Mouse (Mus musculus): ENCODE results near the gene Pnpla1. TPM values are rescaled to one million over a fixed set of nuclear protein-coding genes. Genes with fewer than 3 reads are reported as not detected.

Pnpla1 gene
- polyA plus RNA-seq, 1 experiment from 2014 or later: not detected

- no peak for ATAC-seq (ENCODE audit: low read depth)
- H3K4me2 ChIP-seq: no peak overlapping the region
- no peaks in the 10 kb centered on the region for H3K27me3 ChIP-seq
- no peaks in the 10 kb centered on the region; the same call in 1 of the 2 replicates for H3K9me3 ChIP-seq
- 88% methylated on average over 11 of the region's 11 CpGs for WGBS
- peaks cover 7% of the 10 kb centered on the region; the same call in 1 of the 2 replicates for H3K4me1 ChIP-seq (replicated peaks)
- no peak overlapping the region for H3K27ac ChIP-seq (replicated peaks)
- no peak overlapping the region for H3K4me3 ChIP-seq
- H3K36me3 ChIP-seq: no peaks in the 10 kb centered on the region
- no peak overlapping the region for H3K9ac ChIP-seq
Measured at GRCm38 (mm10) chr17:28896095-28896780, 38.0 kb downstream of the Pnpla1 start.

GRCm38 (mm10) chr17:28897817-28898216 lies 39.6 kb downstream of the Pnpla1 start:
- Histone ChIP-seq H3K4me1 (replicated peaks) (peaks cover 7% of the 10 kb centered on the region; the same call in 1 of the 2 replicates), H3K27me3 (no peaks in the 10 kb centered on the region), H3K9ac (no peak overlapping the region), H3K9me3 (no peaks in the 10 kb centered on the region; the same call in 1 of the 2 replicates), H3K4me3 (no peak overlapping the region), H3K27ac (replicated peaks) (no peak overlapping the region), H3K36me3 (no peaks in the 10 kb centered on the region), H3K4me2 (no peak overlapping the region)
- WGBS: 85% methylated on average over 5 of the region's 5 CpGs
- no peak for ATAC-seq (ENCODE audit: low read depth)

- Histone ChIP-seq H3K4me2 (no peak overlapping the region), H3K36me3 (no peaks in the 10 kb centered on the region), H3K27me3 (no peaks in the 10 kb centered on the region), H3K9me3 (no peaks in the 10 kb centered on the region; the same call in 1 of the 2 replicates), H3K27ac (replicated peaks) (no peak overlapping the region), H3K4me3 (no peak overlapping the region), H3K9ac (no peak overlapping the region), H3K4me1 (replicated peaks) (peaks cover 7% of the 10 kb centered on the region; the same call in 1 of the 2 replicates)
- 87% methylated on average over 5 of the region's 5 CpGs for WGBS
- no peak for ATAC-seq (ENCODE audit: low read depth)
Measured at GRCm38 (mm10) chr17:28898249-28898648, 40.0 kb downstream of the Pnpla1 start.

- Histone ChIP-seq H3K4me1 (replicated peaks) (peaks cover 9% of the 10 kb centered on the region), H3K4me3 (no peak overlapping the region), H3K9ac (no peak overlapping the region), H3K4me2 (no peak overlapping the region), H3K27ac (replicated peaks) (no peak overlapping the region), H3K36me3 (no peaks in the 10 kb centered on the region), H3K27me3 (no peaks in the 10 kb centered on the region), H3K9me3 (no peaks in the 10 kb centered on the region)
- 82% methylated on average over 19 of the region's 19 CpGs for WGBS
- ATAC-seq (ENCODE audit: low read depth): no peak
Measured at GRCm38 (mm10) chr17:28899427-28899826, 41.2 kb downstream of the Pnpla1 start.

GRCm38 (mm10) chr17:28901559-28901958 lies 43.3 kb downstream of the Pnpla1 start:
- ATAC-seq (ENCODE audit: low read depth): no peak
- Histone ChIP-seq H3K9ac (no peak overlapping the region), H3K27me3 (no peaks in the 10 kb centered on the region), H3K36me3 (no peaks in the 10 kb centered on the region), H3K4me2 (no peak overlapping the region), H3K4me1 (replicated peaks) (peaks cover 19% of the 10 kb centered on the region), H3K9me3 (no peaks in the 10 kb centered on the region), H3K4me3 (no peak overlapping the region), H3K27ac (replicated peaks) (no peak overlapping the region)
- 68% methylated on average over 4 of the region's 4 CpGs for WGBS

GRCm38 (mm10) chr17:28904546-28905376 lies 46.5 kb downstream of the Pnpla1 start:
- Histone ChIP-seq H3K27me3 (peaks cover 8% of the 10 kb centered on the region; the same call in 1 of the 2 replicates), H3K36me3 (no peaks in the 10 kb centered on the region), H3K4me2 (no peak overlapping the region), H3K4me1 (replicated peaks) (peaks cover 20% of the 10 kb centered on the region), H3K9me3 (no peaks in the 10 kb centered on the region), H3K4me3 (no peak overlapping the region), H3K9ac (peak overlapping the region; percentile 38; the same call in 1 of the 2 replicates), H3K27ac (replicated peaks) (peak overlapping the region; percentile 80)
- peak; percentile 89 for ATAC-seq (ENCODE audit: low read depth)
- 37% methylated on average over 23 of the region's 23 CpGs for WGBS

- Histone ChIP-seq H3K27ac (replicated peaks) (peak overlapping the region; percentile 80), H3K9me3 (no peaks in the 10 kb centered on the region), H3K27me3 (peaks cover 15% of the 10 kb centered on the region), H3K4me1 (replicated peaks) (peaks cover 20% of the 10 kb centered on the region), H3K36me3 (no peaks in the 10 kb centered on the region), H3K4me2 (no peak overlapping the region), H3K4me3 (no peak overlapping the region), H3K9ac (peak overlapping the region; percentile 38; the same call in 1 of the 2 replicates)
- WGBS: 74% methylated on average over 13 of the region's 13 CpGs
- ATAC-seq (ENCODE audit: low read depth): no peak
Measured at GRCm38 (mm10) chr17:28905377-28905916, 47.2 kb downstream of the Pnpla1 start.

- H3K4me3 ChIP-seq: no peak overlapping the region
- H3K36me3 ChIP-seq: no peaks in the 10 kb centered on the region
- H3K27ac ChIP-seq (replicated peaks): no peak overlapping the region
- no peaks in the 10 kb centered on the region for H3K9me3 ChIP-seq
- peaks cover 20% of the 10 kb centered on the region for H3K4me1 ChIP-seq (replicated peaks)
- ATAC-seq (ENCODE audit: low read depth): no peak
- H3K27me3 ChIP-seq: peaks cover 16% of the 10 kb centered on the region
- H3K9ac ChIP-seq: no peak overlapping the region
- H3K4me2 ChIP-seq: no peak overlapping the region
- 80% methylated on average over 7 of the region's 7 CpGs for WGBS
Measured at GRCm38 (mm10) chr17:28907959-28908358, 49.7 kb downstream of the Pnpla1 start.

- peaks cover 16% of the 10 kb centered on the region for H3K27me3 ChIP-seq
- no peak overlapping the region for H3K27ac ChIP-seq (replicated peaks)
- H3K9me3 ChIP-seq: no peaks in the 10 kb centered on the region
- H3K36me3 ChIP-seq: no peaks in the 10 kb centered on the region
- no peak overlapping the region; the same call in 1 of the 2 replicates for H3K9ac ChIP-seq
- no peak for ATAC-seq (ENCODE audit: low read depth)
- 7% methylated on average over 29 of the region's 29 CpGs for WGBS
- peak overlapping the region; percentile 15; the same call in 1 of the 2 replicates for H3K4me3 ChIP-seq
- peaks cover 17% of the 10 kb centered on the region for H3K4me1 ChIP-seq (replicated peaks)
- H3K4me2 ChIP-seq: peak overlapping the region; percentile 45
Measured at GRCm38 (mm10) chr17:28909252-28909941, 51.2 kb downstream of the Pnpla1 start.

GRCm38 (mm10) chr17:28910139-28910538 lies 51.9 kb downstream of the Pnpla1 start:
- peak overlapping the region; percentile 45; the same call in 1 of the 2 replicates for H3K4me2 ChIP-seq
- H3K27me3 ChIP-seq: peaks cover 16% of the 10 kb centered on the region
- H3K4me3 ChIP-seq: no peak overlapping the region
- peaks cover 10% of the 10 kb centered on the region for H3K4me1 ChIP-seq (replicated peaks)
- H3K9me3 ChIP-seq: no peaks in the 10 kb centered on the region
- WGBS: 32% methylated on average over 7 of the region's 7 CpGs
- H3K9ac ChIP-seq: no peak overlapping the region
- no peak for ATAC-seq (ENCODE audit: low read depth)
- H3K36me3 ChIP-seq: no peaks in the 10 kb centered on the region
- no peak overlapping the region for H3K27ac ChIP-seq (replicated peaks)

- H3K27me3 ChIP-seq: peaks cover 16% of the 10 kb centered on the region
- no peak for ATAC-seq (ENCODE audit: low read depth)
- no peak overlapping the region for H3K9ac ChIP-seq
- no peak overlapping the region for H3K4me3 ChIP-seq
- no peaks in the 10 kb centered on the region for H3K9me3 ChIP-seq
- peaks cover 8% of the 10 kb centered on the region for H3K4me1 ChIP-seq (replicated peaks)
- H3K4me2 ChIP-seq: no peak overlapping the region
- no peaks in the 10 kb centered on the region for H3K36me3 ChIP-seq
- H3K27ac ChIP-seq (replicated peaks): no peak overlapping the region
- WGBS: 67% methylated on average over 5 of the region's 5 CpGs
Measured at GRCm38 (mm10) chr17:28913200-28913599, 55.0 kb downstream of the Pnpla1 start.
